Mouse (Mus musculus) megakaryocyte, embryonic 14.5 days (primary cell): Measurements from ENCODE around the gene Pgs1. TPM values are rescaled to one million over a fixed set of nuclear protein-coding genes. Genes with fewer than 3 reads are reported as not detected.

Experiments
- H3K27me3 ChIP-seq: replicated peaks from 2 replicates; pipeline ENCODE3; 2012; ENCODE audit warnings: inconsistent platforms
- H3K36me3 ChIP-seq: replicated peaks from 2 replicates; pipeline ENCODE3; 2012; ENCODE audit warnings: low read length, inconsistent platforms, mixed read lengths
- H3K4me1 ChIP-seq: 2 replicates; pipeline ENCODE4 v1.6.1; 2012; ENCODE audit warnings: inconsistent platforms
- H3K4me3 ChIP-seq: replicated peaks from 2 replicates; pipeline ENCODE3; 2012; ENCODE audit warnings: moderate library complexity, mild to moderate bottlenecking, inconsistent platforms
- H3K9me3 ChIP-seq: 2 replicates; pipeline ENCODE4 v1.6.1; 2012; ENCODE audit warnings: inconsistent platforms
- FLI1 ChIP-seq: IDR thresholded peaks from 2 replicates; pipeline ENCODE4 v1.6.1; 2012; ENCODE audit warnings: low read length, inconsistent platforms, mixed read lengths
- GATA1 ChIP-seq: IDR thresholded peaks from 3 replicates; pipeline ENCODE4 v1.6.1; 2012; ENCODE audit warnings: mixed read lengths, low read length, inconsistent platforms, borderline replicate concordance
- polyA plus RNA-seq: library from polyadenylated mRNA; stranded (reverse); fragments of >175 nt; gene quantifications from 2 replicates; pipeline ENCODE4 v1.2.3, GENCODE M21; 2012; ENCODE audit warnings: low replicate concordance; ENCODE audit not compliant: insufficient read depth

Gene Pgs1
- polyA plus RNA-seq, 1 experiment = 43.0 TPM

- Histone ChIP-seq H3K36me3 (peaks cover 31% of the 10 kb centered on the region), H3K4me1 (peaks cover 94% of the 10 kb centered on the region), H3K9me3 (no peaks in the 10 kb centered on the region), H3K4me3 (peak overlapping the region; percentile 87), H3K27me3 (no peaks in the 10 kb centered on the region)
- TF ChIP-seq GATA1 = no peak
- TF ChIP-seq FLI1 = no peak; the same call in 1 of the 2 replicates
Measured at GRCm38 (mm10) chr11:117991502-117992470, 5.7 kb downstream of the Pgs1 start.

GRCm38 (mm10) chr11:117993190-117994175 is 7.4 kb downstream of the Pgs1 start:
- TF ChIP-seq FLI1 (no peak), GATA1 (no peak)
- Histone ChIP-seq H3K4me1 (peaks cover 99% of the 10 kb centered on the region), H3K27me3 (no peaks in the 10 kb centered on the region), H3K9me3 (no peaks in the 10 kb centered on the region), H3K4me3 (peak overlapping the region; percentile 87), H3K36me3 (peaks cover 46% of the 10 kb centered on the region)

- H3K27me3 ChIP-seq = no peaks in the 10 kb centered on the region
- peak overlapping the region; percentile 81 for H3K4me3 ChIP-seq
- peaks cover 99% of the 10 kb centered on the region for H3K4me1 ChIP-seq
- H3K9me3 ChIP-seq = no peaks in the 10 kb centered on the region
- no peak for TF ChIP-seq FLI1
- no peak for TF ChIP-seq GATA1
- H3K36me3 ChIP-seq = peaks cover 55% of the 10 kb centered on the region
Measured at GRCm38 (mm10) chr11:117994250-117995057, 8.4 kb downstream of the Pgs1 start.

GRCm38 (mm10) chr11:117995255-117995654 is 9.2 kb downstream of the Pgs1 start:
- Histone ChIP-seq H3K27me3 (no peaks in the 10 kb centered on the region), H3K9me3 (no peaks in the 10 kb centered on the region), H3K4me1 (peaks cover 99% of the 10 kb centered on the region), H3K36me3 (peaks cover 63% of the 10 kb centered on the region), H3K4me3 (peak overlapping the region; percentile 81)
- TF ChIP-seq GATA1 = no peak
- no peak for TF ChIP-seq FLI1

- peak overlapping the region; percentile 81 for H3K4me3 ChIP-seq
- H3K36me3 ChIP-seq = peaks cover 67% of the 10 kb centered on the region
- peaks cover 99% of the 10 kb centered on the region for H3K4me1 ChIP-seq
- no peaks in the 10 kb centered on the region for H3K9me3 ChIP-seq
- TF ChIP-seq FLI1 (no peak), GATA1 (no peak)
- H3K27me3 ChIP-seq = no peaks in the 10 kb centered on the region
Measured at GRCm38 (mm10) chr11:117995661-117996060, 9.6 kb downstream of the Pgs1 start.

GRCm38 (mm10) chr11:117996066-117996465 is 10.0 kb downstream of the Pgs1 start:
- Histone ChIP-seq H3K27me3 (no peaks in the 10 kb centered on the region), H3K9me3 (no peaks in the 10 kb centered on the region), H3K4me1 (peaks cover 99% of the 10 kb centered on the region), H3K4me3 (peak overlapping the region; percentile 69), H3K36me3 (peaks cover 71% of the 10 kb centered on the region)
- TF ChIP-seq GATA1 (no peak), FLI1 (no peak)

GRCm38 (mm10) chr11:117997085-117997484 is 11.0 kb downstream of the Pgs1 start:
- Histone ChIP-seq H3K4me1 (peaks cover 99% of the 10 kb centered on the region), H3K27me3 (no peaks in the 10 kb centered on the region), H3K4me3 (no peak overlapping the region), H3K36me3 (peaks cover 82% of the 10 kb centered on the region), H3K9me3 (no peaks in the 10 kb centered on the region)
- TF ChIP-seq GATA1 (no peak), FLI1 (no peak)

- H3K27me3 ChIP-seq = no peaks in the 10 kb centered on the region
- TF ChIP-seq FLI1 = no peak
- H3K9me3 ChIP-seq = no peaks in the 10 kb centered on the region
- H3K36me3 ChIP-seq = peaks cover 83% of the 10 kb centered on the region
- peaks cover 97% of the 10 kb centered on the region for H3K4me1 ChIP-seq
- peak overlapping the region; percentile 5 for H3K4me3 ChIP-seq
Measured at GRCm38 (mm10) chr11:117998356-117998755, 12.3 kb downstream of the Pgs1 start.

- peak overlapping the region; percentile 77 for H3K4me3 ChIP-seq
- peaks cover 97% of the 10 kb centered on the region for H3K4me1 ChIP-seq
- H3K9me3 ChIP-seq = no peaks in the 10 kb centered on the region
- TF ChIP-seq GATA1 = no peak
- no peak for TF ChIP-seq FLI1
- no peaks in the 10 kb centered on the region for H3K27me3 ChIP-seq
- H3K36me3 ChIP-seq = peaks cover 92% of the 10 kb centered on the region
Measured at GRCm38 (mm10) chr11:117999260-117999934, 13.3 kb downstream of the Pgs1 start.
